Mouse (Mus musculus) layer of hippocampus, adult 18-20 months (tissue): ENCODE measurements around the gene Lce1k. TPM values are rescaled to one million over a fixed set of nuclear protein-coding genes. Genes with fewer than 3 reads are reported as not detected.
A peak's percentile ranks its signal among the peaks of the same experiment; 100 is the strongest.
"Not testable (repeated sequence)": the region's sequence is repeated elsewhere in the genome, so short reads cannot be mapped to it uniquely, and the experiment has no call there.

Source experiments
- DNase-seq, 2 experiments: peaks; one replicate each; pipeline ENCODE4 v3.0.0; 2022; ENCODE audit warnings: low spot score in 2 of 2
- long read RNA-seq: library from polyadenylated mRNA; stranded (forward); transcript quantifications from one replicate; pipeline ENCODE4 v2.0.0, GENCODE M21; 2021
- total RNA-seq, 2 experiments: library from RNA; stranded (reverse); gene quantifications; 2 replicates each; pipeline ENCODE4 v1.2.3; 2021

The Lce1k gene
- total RNA-seq, result not detected
- long read RNA-seq, result 0 reads

GRCm38 (mm10) chr3:92807791-92808190, at the start of gene Lce1k:
Lce1k (minus strand) TSS chr3:92807891.
- DNase-seq, result no peak

- DNase-seq, result no peak
These were observed 43.5 kb upstream of the Lce1k start, which contains the start of gene Lce1l for GRCm38 (mm10) chr3:92851186-92851585. Lce1l (minus strand) TSS chr3:92851286.

GRCm38 (mm10) chr3:92827108-92827507, 19.4 kb upstream of the Lce1k start, which contains the start of gene Kprp:
Kprp (minus strand) TSS chr3:92827247.
- no peak for DNase-seq

- DNase-seq, result peak in 1 of 2 experiments; percentile 6
These were observed 18.1 kb upstream of the Lce1k start for GRCm38 (mm10) chr3:92825808-92826207.

- DNase-seq, result not testable (repeated sequence)
These were observed 8.3 kb upstream of the Lce1k start for GRCm38 (mm10) chr3:92816036-92816435.

GRCm38 (mm10) chr3:92815581-92815980, 7.9 kb upstream of the Lce1k start:
- no peak for DNase-seq

GRCm38 (mm10) chr3:92790414-92790813, 17.3 kb downstream of the Lce1k start, which contains the start of gene Lce1j:
Lce1j (minus strand) TSS chr3:92790514.
- no peak for DNase-seq

GRCm38 (mm10) chr3:92778799-92779198, 28.9 kb downstream of the Lce1k start, which contains the start of gene Lce1i:
Lce1i (minus strand) TSS chr3:92778899.
- no peak for DNase-seq

GRCm38 (mm10) chr3:92771573-92771972, 36.1 kb downstream of the Lce1k start:
- no peak for DNase-seq

- DNase-seq, result no peak
These were observed 42.7 kb downstream of the Lce1k start, which contains the start of gene Lce1h for GRCm38 (mm10) chr3:92764965-92765364. Lce1h (minus strand) TSS chr3:92765065.

Other genes starting within 250 kb of the Lce1k start
- gene Ivl, start 234.2 kb downstream of the Lce1k start, total RNA-seq, result not detected
- not detected for gene Smcp, start 218.9 kb downstream of the Lce1k start, total RNA-seq
- gene 2210017I01Rik, start 200.4 kb downstream of the Lce1k start, total RNA-seq, result not detected
- not detected for gene Lce6a, start 186.2 kb downstream of the Lce1k start, total RNA-seq
- gene Lce1a1, start 159.6 kb downstream of the Lce1k start, total RNA-seq, result not detected
- not detected for gene Lce1b, start 151.0 kb downstream of the Lce1k start, total RNA-seq
- not detected for gene Lce1a2, start 137.6 kb downstream of the Lce1k start, total RNA-seq
- not detected for gene Lce1c, start 128.6 kb downstream of the Lce1k start, total RNA-seq
- gene Lce1d, start 120.7 kb downstream of the Lce1k start, total RNA-seq, result not detected
- not detected for gene Lce1e, start 98.8 kb downstream of the Lce1k start, total RNA-seq
- gene Lce1f, start 87.5 kb downstream of the Lce1k start, total RNA-seq, result not detected
- not detected for gene Gm38119, start 68.8 kb downstream of the Lce1k start, total RNA-seq
- gene Lce1g, start 55.6 kb downstream of the Lce1k start, total RNA-seq, result not detected
- gene Lce1h, start 42.8 kb downstream of the Lce1k start, total RNA-seq, result not detected
- gene Lce1i, start 29.0 kb downstream of the Lce1k start, total RNA-seq, result not detected
- not detected for gene Lce1j, start 17.4 kb downstream of the Lce1k start, total RNA-seq
- gene Kprp, start 19.4 kb upstream of the Lce1k start, total RNA-seq, result not detected
- gene Lce1l, start 43.4 kb upstream of the Lce1k start, total RNA-seq, result not detected
- gene 2310050C09Rik, start 62.3 kb upstream of the Lce1k start, total RNA-seq, result not detected
- not detected for gene Lce3a, start 118.3 kb upstream of the Lce1k start, total RNA-seq
- not detected for gene Lce3b, start 125.1 kb upstream of the Lce1k start, total RNA-seq
- not detected for gene Lce3c, start 136.6 kb upstream of the Lce1k start, total RNA-seq
- not detected for gene Lce3d, start 149.5 kb upstream of the Lce1k start, total RNA-seq
- gene Lce3e, start 159.2 kb upstream of the Lce1k start, total RNA-seq, result not detected
- gene Lce3f, start 184.3 kb upstream of the Lce1k start, total RNA-seq, result not detected
- not detected for gene Crct1, start 207.8 kb upstream of the Lce1k start, total RNA-seq
- gene Lce1m, start 211.2 kb upstream of the Lce1k start, total RNA-seq, result not detected